Mouse (Mus musculus) cortical plate, adult 2 months (tissue): ENCODE data around the gene D130043K22Rik.

Experiments used
- CTCF ChIP-seq: fragments of 200-500 bp; IDR thresholded peaks from 2 replicates; pipeline ENCODE4 v1.5.1; 2011; ENCODE audit warnings: mild to moderate bottlenecking, control low read depth, low read length; ENCODE audit not compliant: insufficient read depth; ENCODE audit errors: extremely low read depth
- POLR2A ChIP-seq: fragments of 200-500 bp; IDR thresholded peaks from 2 replicates; pipeline ENCODE4 v1.6.1; 2011; ENCODE audit warnings: mild to moderate bottlenecking, low read length, control low read depth; ENCODE audit not compliant: insufficient read depth; ENCODE audit errors: extremely low read depth

GRCm38 (mm10) chr13:24880208-24880607, 35.3 kb downstream of the D130043K22Rik start:
- TF ChIP-seq CTCF = no peak
- TF ChIP-seq POLR2A = no peak
